Mouse (Mus musculus): ENCODE results near the gene Kif24. TPM values are rescaled to one million over a fixed set of nuclear protein-coding genes. Genes with fewer than 3 reads are reported as not detected.

Gene Kif24
- polyA plus RNA-seq, 1 experiment from 2014 or later, result 8.9 TPM

DNA sequence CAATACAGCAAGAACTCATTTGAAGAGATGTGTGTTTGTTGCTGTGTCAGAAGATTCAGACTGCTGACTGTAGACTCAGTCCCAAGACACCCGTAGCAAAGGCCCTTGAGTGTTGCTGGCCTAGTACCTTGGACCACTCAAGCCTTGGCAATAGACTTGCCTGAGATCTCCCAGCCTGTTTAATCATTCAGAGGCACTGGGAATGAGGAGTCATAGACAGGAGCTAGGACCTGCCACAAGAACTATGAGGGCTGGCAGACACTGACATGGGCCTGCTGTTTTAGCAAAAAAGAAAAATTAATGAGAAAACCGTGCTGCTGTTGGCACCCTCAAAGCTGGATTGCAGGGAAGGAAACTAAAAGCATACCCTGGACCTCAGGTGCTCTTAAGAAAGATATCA, 73.7 kb downstream of the Kif24 start:
- no peak for ATAC-seq
- no peak overlapping the region for H3K27ac ChIP-seq
- H3K36me3 ChIP-seq (ENCODE audit: poor library complexity, severe bottlenecking), result peaks cover 90% of the 10 kb centered on the region
- no peaks in the 10 kb centered on the region for H3K27me3 ChIP-seq
- 88% methylated on average over 2 of the region's 2 CpGs for WGBS
- H3K4me1 ChIP-seq, result no peaks in the 10 kb centered on the region
- no peak overlapping the region for H3K4me2 ChIP-seq
- no peak overlapping the region for H3K4me3 ChIP-seq
- no peaks in the 10 kb centered on the region for H3K9me3 ChIP-seq (replicated peaks)
- no peak overlapping the region for H3K9ac ChIP-seq

GRCm38 (mm10) chr4:41390122-41390521, 74.6 kb downstream of the Kif24 start:
- Histone ChIP-seq H3K4me1 (no peaks in the 10 kb centered on the region), H3K36me3 (ENCODE audit: poor library complexity, severe bottlenecking) (peaks cover 83% of the 10 kb centered on the region), H3K27me3 (no peaks in the 10 kb centered on the region), H3K9me3 (replicated peaks) (no peaks in the 10 kb centered on the region), H3K4me3 (no peak overlapping the region), H3K9ac (no peak overlapping the region), H3K4me2 (no peak overlapping the region), H3K27ac (no peak overlapping the region)
- peak; percentile 81 for ATAC-seq
- 30% methylated on average over 3 of the region's 3 CpGs for WGBS

GRCm38 (mm10) chr4:41389240-41389639, 75.4 kb downstream of the Kif24 start:
- Histone ChIP-seq H3K9me3 (replicated peaks) (no peaks in the 10 kb centered on the region), H3K4me2 (no peak overlapping the region), H3K9ac (no peak overlapping the region), H3K27ac (no peak overlapping the region), H3K4me3 (no peak overlapping the region), H3K4me1 (no peaks in the 10 kb centered on the region), H3K27me3 (no peaks in the 10 kb centered on the region), H3K36me3 (ENCODE audit: poor library complexity, severe bottlenecking) (peaks cover 75% of the 10 kb centered on the region)
- no peak for ATAC-seq
- WGBS, result 89% methylated on average over 5 of the region's 5 CpGs

DNA sequence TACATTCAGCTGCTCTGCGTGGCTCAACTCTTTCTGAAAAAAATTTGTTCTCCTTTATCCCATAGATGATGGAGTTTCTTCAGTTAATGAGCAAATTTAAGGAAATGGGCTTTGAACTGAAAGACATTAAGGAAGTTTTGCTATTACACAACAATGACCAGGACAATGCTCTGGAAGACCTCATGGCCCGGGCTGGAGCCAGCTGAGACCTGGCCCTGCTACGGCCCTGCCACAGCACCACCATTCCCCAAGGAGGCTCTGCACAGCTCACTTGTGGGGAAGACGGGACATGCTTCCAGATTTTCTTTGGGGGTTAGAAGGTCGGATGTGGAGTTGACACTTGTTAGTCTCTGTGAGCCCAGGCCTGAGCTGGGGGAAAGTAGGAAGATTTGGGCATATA, 76.1 kb downstream of the Kif24 start:
- H3K27me3 ChIP-seq, result no peaks in the 10 kb centered on the region
- H3K36me3 ChIP-seq (ENCODE audit: poor library complexity, severe bottlenecking), result peaks cover 74% of the 10 kb centered on the region
- no peak overlapping the region for H3K4me3 ChIP-seq
- no peak overlapping the region for H3K27ac ChIP-seq
- WGBS, result 85% methylated on average over 5 of the region's 5 CpGs
- H3K9me3 ChIP-seq (replicated peaks), result no peaks in the 10 kb centered on the region
- no peak overlapping the region for H3K9ac ChIP-seq
- no peaks in the 10 kb centered on the region for H3K4me1 ChIP-seq
- no peak for ATAC-seq
- no peak overlapping the region for H3K4me2 ChIP-seq

GRCm38 (mm10) chr4:41387755-41388469, 76.8 kb downstream of the Kif24 start:
- H3K4me3 ChIP-seq, result no peak overlapping the region
- no peaks in the 10 kb centered on the region for H3K27me3 ChIP-seq
- peaks cover 74% of the 10 kb centered on the region for H3K36me3 ChIP-seq (ENCODE audit: poor library complexity, severe bottlenecking)
- no peak overlapping the region for H3K4me2 ChIP-seq
- no peak overlapping the region for H3K9ac ChIP-seq
- ATAC-seq, result no peak
- no peaks in the 10 kb centered on the region for H3K9me3 ChIP-seq (replicated peaks)
- no peak overlapping the region for H3K27ac ChIP-seq
- 88% methylated on average over 7 of the region's 7 CpGs for whole genome bisulfite sequencing
- no peaks in the 10 kb centered on the region for H3K4me1 ChIP-seq

DNA sequence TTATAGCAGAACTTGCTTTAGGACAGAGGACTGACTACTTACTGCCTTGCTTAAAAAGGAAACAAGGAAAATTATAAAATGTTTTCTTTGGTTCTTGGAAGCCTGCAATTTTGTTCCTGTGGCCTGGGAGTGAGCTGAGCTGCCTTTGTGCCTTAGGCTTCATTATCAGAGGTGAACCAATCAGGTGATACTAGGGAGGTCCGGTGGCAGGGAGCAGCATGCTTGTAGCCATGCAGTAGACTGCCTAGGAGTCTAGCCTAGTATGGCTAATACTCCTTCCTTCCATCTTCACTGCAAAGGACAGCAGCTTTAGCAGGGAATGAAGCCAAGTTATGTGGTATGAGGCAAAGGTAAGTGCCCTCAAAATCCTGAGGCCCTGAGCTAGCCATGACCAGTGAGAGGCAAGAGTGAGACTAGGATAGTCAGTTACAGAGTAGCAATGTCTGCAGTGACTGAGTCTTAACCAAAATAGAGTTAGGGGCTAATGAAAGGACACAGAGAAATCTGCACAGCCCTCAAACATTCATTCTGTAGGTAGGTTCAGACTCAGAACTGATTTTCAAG, 78.2 kb downstream of the Kif24 start:
- no peak for ATAC-seq
- no peak overlapping the region for H3K9ac ChIP-seq
- no peak overlapping the region for H3K4me2 ChIP-seq
- no peaks in the 10 kb centered on the region for H3K27me3 ChIP-seq
- peaks cover 74% of the 10 kb centered on the region for H3K36me3 ChIP-seq (ENCODE audit: poor library complexity, severe bottlenecking)
- no peaks in the 10 kb centered on the region for H3K9me3 ChIP-seq (replicated peaks)
- no peak overlapping the region for H3K27ac ChIP-seq
- H3K4me1 ChIP-seq, result no peaks in the 10 kb centered on the region
- 68% methylated on average over 1 of the region's 1 CpGs for WGBS
- no peak overlapping the region for H3K4me3 ChIP-seq

DNA sequence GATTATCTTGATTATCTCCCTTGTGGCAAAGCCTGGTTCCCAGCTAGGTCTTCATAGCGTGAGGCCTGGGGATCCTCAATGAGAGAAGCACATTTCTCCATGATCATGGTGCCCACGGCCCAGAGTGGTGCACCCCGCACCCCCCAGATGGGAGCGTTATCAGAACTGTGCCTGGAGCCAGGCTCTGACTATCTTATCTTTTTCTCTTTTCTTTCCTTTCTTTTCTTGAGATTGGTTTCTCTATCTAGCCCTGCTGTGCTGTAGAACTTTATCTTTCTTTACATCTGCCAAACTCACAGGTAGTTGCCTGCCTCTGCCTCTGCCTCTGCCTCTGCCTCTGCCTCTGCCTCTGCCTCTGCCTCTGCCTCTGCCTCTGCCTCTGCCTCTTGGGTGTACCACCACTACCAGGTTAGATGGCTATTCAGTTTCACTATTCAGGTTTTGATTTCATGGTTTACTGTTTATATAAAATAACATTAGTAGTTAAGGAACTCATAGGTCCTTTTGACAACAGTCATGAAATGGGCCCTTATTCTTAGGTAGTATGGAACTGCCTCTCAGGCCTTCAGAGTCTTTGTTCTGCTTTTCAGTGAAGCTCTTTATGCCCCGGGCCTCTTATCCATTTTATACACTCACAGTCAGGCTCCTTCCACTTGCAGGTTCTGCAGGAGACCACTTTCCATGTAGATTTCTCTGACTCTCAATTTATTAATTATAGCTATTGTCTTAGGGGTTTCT, 83.3 kb downstream of the Kif24 start:
- H3K4me3 ChIP-seq, result no peak overlapping the region
- no peaks in the 10 kb centered on the region for H3K4me1 ChIP-seq
- ATAC-seq, result no peak
- H3K27me3 ChIP-seq, result no peaks in the 10 kb centered on the region
- no peaks in the 10 kb centered on the region for H3K9me3 ChIP-seq (replicated peaks)
- no peak overlapping the region for H3K4me2 ChIP-seq
- 90% methylated on average over 5 of the region's 5 CpGs for WGBS
- no peak overlapping the region for H3K9ac ChIP-seq
- no peak overlapping the region for H3K27ac ChIP-seq
- peaks cover 79% of the 10 kb centered on the region for H3K36me3 ChIP-seq (ENCODE audit: poor library complexity, severe bottlenecking)

- no peaks in the 10 kb centered on the region for H3K27me3 ChIP-seq
- H3K9me3 ChIP-seq (replicated peaks), result no peaks in the 10 kb centered on the region
- H3K4me1 ChIP-seq, result no peaks in the 10 kb centered on the region
- H3K4me3 ChIP-seq, result no peak overlapping the region
- peaks cover 93% of the 10 kb centered on the region for H3K36me3 ChIP-seq (ENCODE audit: poor library complexity, severe bottlenecking)
- no peak overlapping the region for H3K9ac ChIP-seq
- H3K4me2 ChIP-seq, result no peak overlapping the region
- no peak overlapping the region for H3K27ac ChIP-seq
- ATAC-seq, result no peak
These were observed 87.1 kb downstream of the Kif24 start for GRCm38 (mm10) chr4:41377567-41377966.

- Histone ChIP-seq H3K27me3 (no peaks in the 10 kb centered on the region), H3K9ac (no peak overlapping the region), H3K4me2 (no peak overlapping the region), H3K4me3 (no peak overlapping the region), H3K36me3 (ENCODE audit: poor library complexity, severe bottlenecking) (peaks cover 63% of the 10 kb centered on the region), H3K27ac (no peak overlapping the region), H3K9me3 (replicated peaks) (no peaks in the 10 kb centered on the region), H3K4me1 (no peaks in the 10 kb centered on the region)
- WGBS, result 91% methylated on average over 9 of the region's 9 CpGs
- no peak for ATAC-seq
These were observed 94.8 kb downstream of the Kif24 start for GRCm38 (mm10) chr4:41369702-41370437.

- peaks cover 50% of the 10 kb centered on the region for H3K36me3 ChIP-seq (ENCODE audit: poor library complexity, severe bottlenecking)
- no peaks in the 10 kb centered on the region for H3K27me3 ChIP-seq
- H3K27ac ChIP-seq, result no peak overlapping the region
- no peak for ATAC-seq
- no peak overlapping the region for H3K4me3 ChIP-seq
- WGBS, result 93% methylated on average over 4 of the region's 4 CpGs
- no peak overlapping the region for H3K9ac ChIP-seq
- no peaks in the 10 kb centered on the region for H3K4me1 ChIP-seq
- H3K9me3 ChIP-seq (replicated peaks), result no peaks in the 10 kb centered on the region
- no peak overlapping the region for H3K4me2 ChIP-seq
These were observed 96.5 kb downstream of the Kif24 start for GRCm38 (mm10) chr4:41368198-41368597.

DNA sequence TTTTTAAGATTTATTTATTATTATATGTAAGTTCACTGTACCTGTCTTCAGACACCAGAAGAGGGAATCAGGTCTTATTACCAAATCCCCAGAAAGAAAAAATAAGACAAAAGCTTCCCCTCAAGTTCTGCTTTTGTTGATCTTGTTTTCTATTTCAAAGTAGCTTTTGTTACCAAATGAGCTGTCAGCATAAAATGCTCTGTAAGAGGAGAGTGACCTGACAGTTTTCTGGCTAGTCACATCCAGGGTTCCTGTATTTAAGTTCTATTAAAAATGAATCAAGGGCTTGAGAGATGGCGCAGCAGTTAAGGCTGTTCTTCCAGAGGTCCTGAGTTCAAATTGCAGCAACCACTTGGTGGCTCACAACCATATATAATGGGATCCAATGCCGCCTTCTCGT, 103.6 kb downstream of the Kif24 start:
- Histone ChIP-seq H3K27me3 (no peaks in the 10 kb centered on the region), H3K27ac (no peak overlapping the region), H3K4me2 (no peak overlapping the region), H3K4me1 (peaks cover 20% of the 10 kb centered on the region), H3K9me3 (replicated peaks) (no peaks in the 10 kb centered on the region), H3K36me3 (ENCODE audit: poor library complexity, severe bottlenecking) (peaks cover 8% of the 10 kb centered on the region; the same call in 1 of the 2 replicates), H3K4me3 (no peak overlapping the region), H3K9ac (no peak overlapping the region)
- ATAC-seq, result no peak
- WGBS, result 98% methylated on average over 3 of the region's 3 CpGs

DNA sequence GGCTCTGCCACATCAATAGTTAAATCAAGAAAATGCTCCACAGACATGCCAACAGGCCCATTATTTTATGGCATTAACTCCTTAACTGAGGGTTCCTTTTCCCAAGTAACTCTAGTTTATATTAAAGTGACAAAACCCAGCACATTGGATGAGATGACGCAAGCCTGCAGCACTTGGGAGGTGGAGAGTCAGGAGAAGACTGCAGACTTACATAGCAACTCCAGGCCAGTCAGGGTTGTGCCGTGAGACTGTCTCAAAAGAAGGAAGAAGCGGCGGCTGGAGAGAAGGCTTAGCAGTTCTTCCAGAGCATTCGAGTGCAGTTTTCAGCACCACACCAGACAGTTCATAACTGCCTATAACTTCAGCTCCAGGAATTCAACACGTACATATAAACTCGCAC, 105.3 kb downstream of the Kif24 start:
- ATAC-seq, result no peak
- WGBS, result 95% methylated on average over 7 of the region's 7 CpGs

More for the DNA sequence above, 105.3 kb downstream of the Kif24 start:
- Histone ChIP-seq H3K27me3 (no peaks in the 10 kb centered on the region), H3K9ac (no peak overlapping the region), H3K9me3 (replicated peaks) (0 out of 2 replicates have a peak, but pooled peaks cover 2% of the 10 kb centered on the region), H3K4me2 (no peak overlapping the region), H3K27ac (no peak overlapping the region), H3K36me3 (ENCODE audit: poor library complexity, severe bottlenecking) (peaks cover 21% of the 10 kb centered on the region), H3K4me1 (peaks cover 24% of the 10 kb centered on the region), H3K4me3 (no peak overlapping the region)

Data from forebrain, embryonic 13.5 days (tissue).